Mouse (Mus musculus): ENCODE data around the gene Btbd8. TPM values are rescaled to one million over a fixed set of nuclear protein-coding genes. Genes with fewer than 3 reads are reported as not detected.
A peak's percentile ranks its signal among the peaks of the same experiment; 100 is the strongest.

Btbd8 gene
- not detected in 2 replicates for polyA plus RNA-seq (2012; ENCODE audit: insufficient read depth, insufficient read length, low replicate concordance, missing spikeins)

GRCm38 (mm10) chr5:107437464-107438281 lies at the start of gene Btbd8:
Btbd8 (plus strand) TSS chr5:107437997.
- peak within 1 kb of the TSS; percentile 95 for H3K4me3 ChIP-seq (ENCODE audit: insufficient read depth, low read depth, low read length)
- peak within 1 kb of the TSS; percentile 74 for H3K27ac ChIP-seq (ENCODE audit: insufficient read depth, low read depth, low read length)
- WGBS: under 1% methylated on average over 51 of the region's 51 CpGs
- H3K4me1 ChIP-seq (ENCODE audit: control insufficient read depth, insufficient read depth, low read length): peaks cover 2% of the 10 kb centered on the region; the same call in 1 of the 2 replicates
- peak; percentile 51; the same call in 1 of the 2 replicates for TF ChIP-seq POLR2A (IDR thresholded peaks at IDR 0.05; ENCODE audit: insufficient read depth, low read depth, low read length)
- 0 out of 2 replicates have a peak, but pooled peaks have one; percentile 12 for TF ChIP-seq CTCF (IDR thresholded peaks at IDR 0.05; ENCODE audit: insufficient read depth, low read depth, low read length)

GRCm38 (mm10) chr5:107389373-107389772 lies 48.4 kb upstream of the Btbd8 start:
- WGBS: 78% methylated on average over 2 of the region's 2 CpGs
- Histone ChIP-seq H3K4me3 (ENCODE audit: insufficient read depth, low read depth, low read length) (no peak overlapping the region), H3K27ac (ENCODE audit: insufficient read depth, low read depth, low read length) (no peak overlapping the region), H3K4me1 (ENCODE audit: control insufficient read depth, insufficient read depth, low read length) (no peaks in the 10 kb centered on the region)
- TF ChIP-seq POLR2A (IDR thresholded peaks at IDR 0.05; ENCODE audit: insufficient read depth, low read depth, low read length): no peak

- Histone ChIP-seq H3K27ac (ENCODE audit: insufficient read depth, low read depth, low read length) (no peak overlapping the region), H3K4me3 (ENCODE audit: insufficient read depth, low read depth, low read length) (no peak overlapping the region), H3K4me1 (ENCODE audit: control insufficient read depth, insufficient read depth, low read length) (no peaks in the 10 kb centered on the region)
- 73% methylated on average over 2 of the region's 2 CpGs for WGBS
- no peak for TF ChIP-seq CTCF (IDR thresholded peaks at IDR 0.05; ENCODE audit: insufficient read depth, low read depth, low read length)
These were observed 43.4 kb upstream of the Btbd8 start for GRCm38 (mm10) chr5:107394437-107394836.

GRCm38 (mm10) chr5:107402436-107402835 lies 35.4 kb upstream of the Btbd8 start, which contains the start of gene Ephx4:
Ephx4 (plus strand) TSS chr5:107402736.
- H3K27ac ChIP-seq (ENCODE audit: insufficient read depth, low read depth, low read length): no peak within 1 kb of the TSS
- 31% methylated on average over 5 of the region's 5 CpGs for WGBS
- TF ChIP-seq POLR2A (IDR thresholded peaks at IDR 0.05; ENCODE audit: insufficient read depth, low read depth, low read length) (no peak), CTCF (IDR thresholded peaks at IDR 0.05; ENCODE audit: insufficient read depth, low read depth, low read length) (no peak)

GRCm38 (mm10) chr5:107403011-107403946 lies 34.5 kb upstream of the Btbd8 start:
- WGBS: under 1% methylated on average over 76 of the region's 80 CpGs
- peaks cover 12% of the 10 kb centered on the region; the same call in 1 of the 2 replicates for H3K4me1 ChIP-seq (ENCODE audit: control insufficient read depth, insufficient read depth, low read length)
- no peak overlapping the region for H3K27ac ChIP-seq (ENCODE audit: insufficient read depth, low read depth, low read length)
- no peak for TF ChIP-seq CTCF (IDR thresholded peaks at IDR 0.05; ENCODE audit: insufficient read depth, low read depth, low read length)
- no peak for TF ChIP-seq POLR2A (IDR thresholded peaks at IDR 0.05; ENCODE audit: insufficient read depth, low read depth, low read length)
- peak overlapping the region; percentile 65 for H3K4me3 ChIP-seq (ENCODE audit: insufficient read depth, low read depth, low read length)

More at GRCm38 (mm10) chr5:107402436-107402835, 35.4 kb upstream of the Btbd8 start, which contains the start of gene Ephx4:
- peak within 1 kb of the TSS; percentile 65 for H3K4me3 ChIP-seq (ENCODE audit: insufficient read depth, low read depth, low read length)
- H3K4me1 ChIP-seq (ENCODE audit: control insufficient read depth, insufficient read depth, low read length): peaks cover 12% of the 10 kb centered on the region; the same call in 1 of the 2 replicates

- WGBS: 33% methylated on average over 12 of the region's 12 CpGs
- TF ChIP-seq CTCF (IDR thresholded peaks at IDR 0.05; ENCODE audit: insufficient read depth, low read depth, low read length) (no peak), POLR2A (IDR thresholded peaks at IDR 0.05; ENCODE audit: insufficient read depth, low read depth, low read length) (no peak)
- H3K4me1 ChIP-seq (ENCODE audit: control insufficient read depth, insufficient read depth, low read length): peaks cover 12% of the 10 kb centered on the region; the same call in 1 of the 2 replicates
- no peak overlapping the region for H3K27ac ChIP-seq (ENCODE audit: insufficient read depth, low read depth, low read length)
- H3K4me3 ChIP-seq (ENCODE audit: insufficient read depth, low read depth, low read length): peak overlapping the region; percentile 65
These were observed 33.7 kb upstream of the Btbd8 start for GRCm38 (mm10) chr5:107403947-107404684.

GRCm38 (mm10) chr5:107405361-107405760 lies 32.4 kb upstream of the Btbd8 start:
- Histone ChIP-seq H3K27ac (ENCODE audit: insufficient read depth, low read depth, low read length) (0 out of 2 replicates have a peak overlapping the region, but pooled peaks have one; percentile 17), H3K4me3 (ENCODE audit: insufficient read depth, low read depth, low read length) (no peak overlapping the region), H3K4me1 (ENCODE audit: control insufficient read depth, insufficient read depth, low read length) (peaks cover 12% of the 10 kb centered on the region; the same call in 1 of the 2 replicates)
- TF ChIP-seq POLR2A (IDR thresholded peaks at IDR 0.05; ENCODE audit: insufficient read depth, low read depth, low read length): no peak
- no peak for TF ChIP-seq CTCF (IDR thresholded peaks at IDR 0.05; ENCODE audit: insufficient read depth, low read depth, low read length)
- 79% methylated on average over 4 of the region's 4 CpGs for WGBS

- 87% methylated on average over 1 of the region's 1 CpGs for whole genome bisulfite sequencing
These were observed 27.5 kb upstream of the Btbd8 start for GRCm38 (mm10) chr5:107410305-107410704.

More at GRCm38 (mm10) chr5:107410305-107410704, 27.5 kb upstream of the Btbd8 start:
- Histone ChIP-seq H3K27ac (ENCODE audit: insufficient read depth, low read depth, low read length) (no peak overlapping the region), H3K4me3 (ENCODE audit: insufficient read depth, low read depth, low read length) (no peak overlapping the region), H3K4me1 (ENCODE audit: control insufficient read depth, insufficient read depth, low read length) (no peaks in the 10 kb centered on the region)
- TF ChIP-seq POLR2A (IDR thresholded peaks at IDR 0.05; ENCODE audit: insufficient read depth, low read depth, low read length) (no peak), CTCF (IDR thresholded peaks at IDR 0.05; ENCODE audit: insufficient read depth, low read depth, low read length) (no peak)
